Mouse (Mus musculus) G1E (cell line): ENCODE data around the gene Clstn3. TPM values are rescaled to one million over a fixed set of nuclear protein-coding genes. Genes with fewer than 3 reads are reported as not detected.

Experiments
- ATAC-seq: 2 replicates; pipeline ENCODE4 v1.8.0; 2016; ENCODE audit warnings: mild to moderate bottlenecking; ENCODE audit not compliant: insufficient number of reproducible peaks, poor library complexity, low FRiP score, severe bottlenecking; ENCODE audit errors: extremely low read depth
- DNase-seq: peaks from one replicate; pipeline ENCODE4 v3.0.0; 2012; ENCODE audit warnings: low spot score
- H3K27me3 ChIP-seq: 2 replicates; pipeline ENCODE4 v1.6.1; 2012; ENCODE audit warnings: mild to moderate bottlenecking, low read length, inconsistent platforms; ENCODE audit not compliant: insufficient read depth
- H3K36me3 ChIP-seq: replicated peaks from 2 replicates; pipeline ENCODE3; 2012; ENCODE audit warnings: mild to moderate bottlenecking, inconsistent platforms
- H3K4me1 ChIP-seq: 2 replicates; pipeline ENCODE4 v1.6.1; 2012; ENCODE audit warnings: low read depth, low read length, inconsistent platforms, mixed read lengths; ENCODE audit not compliant: insufficient read depth
- H3K4me3 ChIP-seq: 2 replicates; pipeline ENCODE4 v1.5.1; 2012; ENCODE audit warnings: low read depth, mild to moderate bottlenecking, inconsistent platforms, low read length, moderate library complexity, mixed read lengths
- H3K9me3 ChIP-seq: replicated peaks from 2 replicates; pipeline ENCODE4 v1.6.1; 2012; ENCODE audit warnings: inconsistent platforms
- CTCF ChIP-seq: IDR thresholded peaks from 2 replicates; pipeline ENCODE4 v1.5.1; 2012; ENCODE audit warnings: low read depth, low read length, inconsistent platforms, mixed read lengths
- GATA1 ChIP-seq: IDR thresholded peaks from 2 replicates; pipeline ENCODE4 v1.6.1; 2012; ENCODE audit warnings: borderline replicate concordance, low read length, inconsistent platforms, mixed read lengths
- GATA2 ChIP-seq: IDR thresholded peaks from 2 replicates; pipeline ENCODE4 v1.6.1; 2012; ENCODE audit warnings: low read depth, low read length, inconsistent platforms, borderline replicate concordance
- POLR2AphosphoS5 ChIP-seq: IDR thresholded peaks from 2 replicates; pipeline ENCODE4 v1.6.1; 2012; ENCODE audit warnings: low read depth, low read length, inconsistent platforms; ENCODE audit not compliant: insufficient replicate concordance
- TAL1 ChIP-seq: conservative IDR thresholded peaks from 2 replicates; pipeline ENCODE4 v1.6.1; 2012; ENCODE audit warnings: low read depth, low read length, inconsistent platforms, mixed read lengths
- polyA plus RNA-seq: library from polyadenylated mRNA; stranded (reverse); fragments of >175 nt; gene quantifications from 2 replicates; pipeline ENCODE4 v1.2.3, GENCODE M21; 2012
- total RNA-seq, 2 experiments: library from RNA; stranded (forward) in 1 of 2; stranded (reverse) in 1 of 2; fragments of 200-1000 nt in 1 of 2; fragments of >200 nt in 1 of 2; fragmentation: Nextera tagmentation in 1 of 2; gene quantifications; 2 replicates each; pipeline ENCODE4 v1.2.3; 2014 to 2017

Clstn3 gene
- total and polyA plus RNA-seq, 3 experiments: 4.2 to 11.5 (median 4.6) TPM

GRCm38 (mm10) chr6:124456243-124456642 lies 8.4 kb downstream of the Clstn3 start:
- DNase-seq: no peak
- no peak for TF ChIP-seq GATA1
- TF ChIP-seq TAL1: no peak
- no peak for TF ChIP-seq CTCF
- TF ChIP-seq POLR2AphosphoS5: no peak
- TF ChIP-seq GATA2: no peak
- H3K4me1 ChIP-seq: peaks cover 15% of the 10 kb centered on the region; the same call in 1 of the 2 replicates
- H3K36me3 ChIP-seq: no peaks in the 10 kb centered on the region
- no peak overlapping the region for H3K4me3 ChIP-seq
- H3K27me3 ChIP-seq: peaks cover 29% of the 10 kb centered on the region; the same call in 1 of the 2 replicates
- ATAC-seq: no peak
- H3K9me3 ChIP-seq: no peaks in the 10 kb centered on the region

GRCm38 (mm10) chr6:124453756-124454155 lies 10.8 kb downstream of the Clstn3 start:
- ATAC-seq: no peak
- no peak overlapping the region for H3K4me3 ChIP-seq

GRCm38 (mm10) chr6:124451995-124452394 lies 12.6 kb downstream of the Clstn3 start:
- Histone ChIP-seq H3K36me3 (no peaks in the 10 kb centered on the region), H3K27me3 (peaks cover 23% of the 10 kb centered on the region; the same call in 1 of the 2 replicates), H3K4me1 (peaks cover 18% of the 10 kb centered on the region), H3K9me3 (no peaks in the 10 kb centered on the region), H3K4me3 (no peak overlapping the region)
- TF ChIP-seq TAL1: no peak
- no peak for TF ChIP-seq GATA2
- TF ChIP-seq CTCF: no peak
- TF ChIP-seq GATA1: no peak
- no peak for TF ChIP-seq POLR2AphosphoS5
- no peak for ATAC-seq
- no peak for DNase-seq

More at GRCm38 (mm10) chr6:124453756-124454155, 10.8 kb downstream of the Clstn3 start:
- Histone ChIP-seq H3K36me3 (no peaks in the 10 kb centered on the region), H3K27me3 (peaks cover 27% of the 10 kb centered on the region; the same call in 1 of the 2 replicates), H3K4me1 (peaks cover 18% of the 10 kb centered on the region), H3K9me3 (no peaks in the 10 kb centered on the region)
- TF ChIP-seq TAL1: no peak
- TF ChIP-seq POLR2AphosphoS5: no peak
- TF ChIP-seq CTCF: no peak
- no peak for TF ChIP-seq GATA1
- no peak for TF ChIP-seq GATA2
- DNase-seq: no peak

GRCm38 (mm10) chr6:124449668-124450383 lies 14.8 kb downstream of the Clstn3 start:
- Histone ChIP-seq H3K36me3 (no peaks in the 10 kb centered on the region), H3K9me3 (no peaks in the 10 kb centered on the region), H3K4me1 (peaks cover 18% of the 10 kb centered on the region), H3K27me3 (peaks cover 20% of the 10 kb centered on the region; the same call in 1 of the 2 replicates), H3K4me3 (peak overlapping the region; percentile 47; the same call in 1 of the 2 replicates)
- ATAC-seq (no peak), DNase-seq (no peak)
- no peak for TF ChIP-seq GATA2
- no peak for TF ChIP-seq GATA1
- TF ChIP-seq CTCF: no peak
- TF ChIP-seq POLR2AphosphoS5: no peak
- TF ChIP-seq TAL1: no peak

- TF ChIP-seq POLR2AphosphoS5 (no peak), GATA1 (no peak), CTCF (no peak), TAL1 (no peak), GATA2 (no peak)
- peaks cover 18% of the 10 kb centered on the region; the same call in 1 of the 2 replicates for H3K27me3 ChIP-seq
- ATAC-seq (no peak), DNase-seq (no peak)
- H3K4me1 ChIP-seq: peaks cover 18% of the 10 kb centered on the region
- H3K36me3 ChIP-seq: no peaks in the 10 kb centered on the region
- H3K9me3 ChIP-seq: no peaks in the 10 kb centered on the region
- peak overlapping the region; percentile 47; the same call in 1 of the 2 replicates for H3K4me3 ChIP-seq
Measured at GRCm38 (mm10) chr6:124448959-124449667, 15.5 kb downstream of the Clstn3 start.

- no peaks in the 10 kb centered on the region for H3K36me3 ChIP-seq
- no peaks in the 10 kb centered on the region for H3K9me3 ChIP-seq
- ATAC-seq: no peak
- TF ChIP-seq TAL1 (no peak), GATA1 (no peak)
- H3K4me3 ChIP-seq: no peak overlapping the region
- peaks cover 21% of the 10 kb centered on the region; the same call in 1 of the 2 replicates for H3K27me3 ChIP-seq
- peaks cover 18% of the 10 kb centered on the region for H3K4me1 ChIP-seq
- DNase-seq: no peak
Measured at GRCm38 (mm10) chr6:124448186-124448852, 16.3 kb downstream of the Clstn3 start.
